Mouse (Mus musculus) ovary, adult 18-20 months (tissue): Measurements from ENCODE around the gene Gmppa.

Source experiments
- DNase-seq: peaks from one replicate; pipeline ENCODE4 v3.0.0; 2022; ENCODE audit warnings: low spot score, mixed read lengths

Gmppa gene

GRCm38 (mm10) chr1:75435475-75436328 is at the start of gene Gmppa:
Gene Gmppa, plus strand, starts transcription at chr1:75435930.
- DNase-seq = peak; percentile 71

- DNase-seq = no peak
Observed at GRCm38 (mm10) chr1:75386149-75386548, 49.6 kb upstream of the Gmppa start.

- no peak for DNase-seq
Observed at GRCm38 (mm10) chr1:75387469-75387928, 48.2 kb upstream of the Gmppa start.

GRCm38 (mm10) chr1:75387929-75388897 is 47.5 kb upstream of the Gmppa start:
- DNase-seq = no peak

GRCm38 (mm10) chr1:75388898-75389515 is 46.7 kb upstream of the Gmppa start:
- DNase-seq = no peak

GRCm38 (mm10) chr1:75393139-75393538 is 42.6 kb upstream of the Gmppa start:
- DNase-seq = no peak

- DNase-seq = no peak
Observed at GRCm38 (mm10) chr1:75393846-75394245, 41.9 kb upstream of the Gmppa start.

GRCm38 (mm10) chr1:75398761-75399402 is 36.8 kb upstream of the Gmppa start:
- peak; percentile 72 for DNase-seq

DNA sequence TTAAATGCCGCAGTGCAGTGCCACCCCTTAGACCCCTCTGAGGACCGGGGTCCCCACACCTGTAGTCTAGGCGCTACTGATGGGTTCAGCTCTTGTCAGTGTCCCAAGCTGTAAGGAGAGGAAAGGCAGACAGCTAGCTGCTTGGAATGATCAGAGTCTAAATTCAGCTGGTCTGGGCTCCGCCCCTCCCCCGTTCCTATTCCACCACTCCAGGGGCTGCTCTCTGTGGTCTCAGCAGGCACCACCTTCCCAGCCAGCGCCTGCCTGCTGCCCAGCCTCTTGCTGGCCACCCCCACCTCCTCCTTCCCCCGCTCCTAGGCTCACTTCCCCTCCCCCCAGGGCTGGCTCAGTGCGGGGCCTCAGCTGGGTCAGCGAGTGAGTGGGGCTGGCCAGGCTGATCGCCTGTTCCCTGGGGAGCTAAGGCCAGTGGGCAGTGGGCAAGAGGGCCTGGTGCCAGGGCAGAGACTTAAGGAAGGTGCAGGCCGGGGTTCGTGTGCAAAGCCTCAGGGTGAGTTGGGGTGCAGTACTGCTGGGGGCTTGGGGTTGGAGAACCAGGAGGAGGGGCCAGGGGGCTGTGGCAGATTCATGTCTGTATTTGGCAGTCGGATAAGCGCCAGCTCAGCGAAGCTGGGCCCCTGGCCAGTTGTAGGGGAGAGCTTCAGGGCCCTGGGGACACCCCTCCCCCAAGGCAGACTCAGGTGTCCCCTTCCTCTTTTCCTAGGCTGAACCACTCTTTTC is 35.8 kb upstream of the Gmppa start:
- DNase-seq = peak; percentile 41

DNA sequence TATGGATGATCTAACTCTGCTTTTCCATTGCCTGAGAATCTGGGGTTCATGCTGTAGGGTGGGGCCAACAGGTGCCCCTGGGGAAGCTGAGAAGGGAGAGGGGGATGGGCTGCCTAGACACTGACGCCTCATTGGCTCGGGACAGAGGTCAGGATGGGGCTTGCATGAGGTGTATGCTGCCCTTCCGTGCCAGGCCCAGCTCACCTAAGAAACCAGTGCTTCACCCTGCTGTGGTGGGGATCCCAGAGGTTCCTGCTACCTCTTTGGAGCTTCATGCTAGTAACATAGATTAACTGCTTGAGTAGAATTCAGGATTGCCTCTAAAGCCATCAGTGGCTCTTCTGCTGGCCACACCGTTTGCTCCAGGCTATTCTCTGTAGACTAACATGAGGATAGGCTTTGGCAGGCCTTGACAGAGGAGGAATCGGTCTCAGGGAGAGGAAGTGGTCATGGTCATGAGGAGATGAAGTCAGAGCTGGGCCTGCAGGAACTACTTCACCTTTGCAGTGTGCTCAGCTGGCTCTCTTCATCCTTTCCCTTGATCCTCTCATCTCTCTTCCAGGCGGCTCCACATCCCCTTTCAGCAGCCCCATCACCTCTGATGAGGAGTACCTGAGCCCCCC is 35.1 kb upstream of the Gmppa start:
- no peak for DNase-seq

- no peak for DNase-seq
Observed at GRCm38 (mm10) chr1:75405547-75405946, 30.2 kb upstream of the Gmppa start.

DNA sequence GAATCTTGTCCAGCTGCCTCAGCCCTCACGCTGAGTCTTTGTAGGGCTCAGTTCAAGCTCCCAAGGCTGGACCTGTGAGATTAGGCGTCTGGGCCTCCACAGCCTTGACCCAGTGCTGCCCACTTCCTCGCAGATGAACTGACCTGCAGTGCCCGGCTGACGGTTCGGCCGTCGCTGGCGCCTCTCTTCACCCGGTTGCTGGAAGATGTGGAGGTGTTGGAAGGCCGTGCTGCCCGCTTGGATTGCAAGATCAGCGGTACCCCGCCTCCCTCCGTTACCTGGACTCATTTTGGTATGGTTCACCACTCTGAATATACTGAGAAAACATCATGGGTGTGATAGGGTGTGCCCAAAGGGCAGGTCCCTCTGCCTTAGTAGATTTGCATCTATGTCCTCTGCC is 29.6 kb upstream of the Gmppa start:
- DNase-seq = no peak

DNA sequence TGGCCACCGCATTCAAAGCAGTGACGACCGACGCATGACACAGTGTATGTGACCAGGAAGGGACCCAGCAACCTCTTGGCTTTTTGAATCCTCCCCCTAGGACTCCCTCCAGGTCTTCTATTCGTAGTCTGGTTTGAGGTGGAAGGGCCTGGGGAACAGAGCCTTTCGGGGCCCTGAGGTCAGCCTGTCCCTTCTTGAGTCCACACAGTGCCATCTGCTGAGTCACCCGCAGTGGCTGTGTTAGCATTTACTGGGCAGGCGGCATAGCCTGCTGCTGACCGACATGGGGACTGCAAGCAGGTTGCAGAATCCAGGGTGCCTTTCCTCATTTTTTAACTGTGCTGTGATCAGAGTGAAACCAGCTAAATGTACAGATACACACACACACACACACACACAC is 28.7 kb upstream of the Gmppa start:
- DNase-seq = no peak

GRCm38 (mm10) chr1:75408210-75408609 is 27.5 kb upstream of the Gmppa start:
- no peak for DNase-seq

DNA sequence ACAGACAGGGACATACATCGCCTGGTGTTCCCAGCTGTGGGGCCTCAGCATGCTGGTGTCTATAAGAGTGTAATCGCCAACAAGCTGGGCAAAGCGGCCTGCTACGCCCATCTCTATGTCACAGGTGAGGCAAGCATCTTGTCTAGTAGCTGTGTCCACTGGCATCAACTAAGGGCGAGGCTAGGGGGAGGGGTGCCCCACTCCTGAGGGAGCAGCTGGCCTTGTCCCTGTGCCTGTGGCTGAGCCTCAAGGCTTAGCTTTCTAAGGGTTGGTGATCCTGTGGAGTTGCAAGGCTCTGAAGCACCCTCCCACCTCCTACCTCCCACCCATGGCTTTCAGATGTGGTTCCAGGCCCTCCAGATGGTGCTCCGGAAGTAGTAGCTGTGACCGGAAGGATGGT is 25.8 kb upstream of the Gmppa start:
- DNase-seq = no peak

- DNase-seq = no peak
Observed at GRCm38 (mm10) chr1:75412196-75412595, 23.5 kb upstream of the Gmppa start.

DNA sequence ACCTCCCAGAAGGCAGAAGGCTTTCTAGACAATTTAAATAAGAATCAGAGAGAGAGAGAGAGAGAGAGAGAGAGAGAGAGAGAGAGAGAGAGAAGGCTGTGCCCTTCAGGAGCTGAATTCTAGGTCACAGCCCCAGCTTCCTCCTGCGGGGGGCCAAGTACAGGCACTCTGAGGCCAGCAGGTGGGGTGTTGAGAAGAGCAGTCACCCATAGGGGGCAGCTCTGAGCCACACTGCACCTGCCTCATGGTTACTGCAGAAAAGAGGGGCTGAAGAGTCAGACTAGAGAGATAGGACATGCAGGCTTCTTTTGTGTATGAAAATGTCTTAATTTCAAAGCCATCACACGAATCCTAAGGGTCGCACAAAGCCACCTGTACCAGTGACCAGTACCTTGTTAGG is 22.0 kb upstream of the Gmppa start:
- no peak for DNase-seq

DNA sequence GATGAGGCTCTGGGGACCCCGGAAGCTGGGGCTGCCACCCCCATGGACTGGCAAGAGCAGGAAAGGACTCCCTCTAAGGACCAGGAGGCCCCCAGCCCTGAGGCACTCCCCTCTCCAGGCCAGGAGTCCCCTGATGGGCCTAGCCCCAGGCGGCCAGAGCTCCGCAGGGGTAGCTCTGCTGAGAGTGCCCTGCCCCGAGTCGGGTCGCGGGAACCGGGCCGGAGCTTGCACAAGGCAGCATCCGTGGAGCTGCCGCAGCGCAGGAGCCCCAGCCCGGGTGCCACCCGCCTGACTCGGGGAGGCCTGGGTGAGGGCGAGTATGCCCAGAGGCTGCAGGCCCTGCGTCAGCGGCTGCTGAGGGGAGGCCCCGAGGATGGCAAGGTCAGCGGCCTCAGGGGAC is 13.9 kb upstream of the Gmppa start:
- DNase-seq = no peak

DNA sequence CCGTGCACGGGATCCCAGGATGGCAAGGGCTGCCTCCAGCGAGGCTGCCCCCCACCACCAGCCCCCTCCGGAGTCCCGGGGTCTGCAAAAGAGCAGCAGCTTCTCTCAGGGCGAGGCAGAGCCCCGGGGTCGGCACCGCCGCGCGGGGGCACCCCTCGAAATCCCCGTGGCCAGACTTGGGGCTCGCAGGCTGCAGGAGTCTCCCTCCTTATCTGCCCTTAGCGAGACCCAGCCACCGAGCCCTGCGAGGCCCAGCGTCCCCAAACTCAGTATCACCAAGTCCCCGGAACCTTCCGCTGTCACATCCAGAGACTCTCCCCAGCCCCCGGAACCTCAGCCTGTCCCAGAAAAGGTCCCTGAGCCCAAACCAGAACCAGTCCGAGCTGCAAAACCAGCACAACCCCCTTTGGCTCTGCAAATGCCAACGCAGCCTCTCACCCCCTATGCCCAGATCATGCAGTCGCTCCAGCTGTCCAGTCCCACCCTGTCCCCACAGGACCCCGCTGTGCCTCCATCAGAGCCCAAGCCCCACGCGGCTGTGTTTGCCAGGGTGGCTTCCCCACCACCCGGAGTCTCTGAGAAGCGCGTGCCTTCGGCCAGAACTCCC is 13.4 kb upstream of the Gmppa start:
- DNase-seq = no peak

DNA sequence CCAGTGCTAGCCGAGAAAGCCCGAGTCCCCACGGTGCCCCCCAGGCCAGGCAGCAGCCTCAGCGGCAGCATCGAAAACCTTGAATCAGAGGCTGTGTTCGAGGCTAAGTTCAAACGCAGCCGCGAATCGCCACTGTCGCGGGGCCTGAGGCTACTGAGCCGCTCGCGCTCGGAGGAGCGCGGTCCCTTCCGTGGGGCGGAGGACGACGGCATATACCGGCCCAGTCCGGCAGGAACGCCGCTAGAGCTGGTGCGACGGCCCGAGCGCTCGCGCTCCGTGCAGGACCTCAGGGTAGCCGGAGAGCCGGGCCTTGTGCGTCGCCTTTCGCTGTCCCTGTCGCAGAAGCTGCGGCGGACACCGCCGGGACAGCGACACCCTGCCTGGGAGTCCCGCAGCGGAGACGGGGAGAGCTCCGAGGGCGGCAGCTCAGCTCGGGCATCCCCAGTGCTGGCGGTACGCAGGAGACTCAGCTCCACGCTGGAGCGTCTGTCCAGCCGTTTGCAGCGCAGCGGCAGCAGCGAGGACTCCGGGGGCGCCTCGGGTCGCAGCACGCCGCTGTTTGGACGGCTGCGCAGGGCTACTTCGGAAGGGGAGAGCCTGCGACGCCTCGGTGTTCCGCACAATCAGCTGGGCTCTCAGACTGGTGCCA is 12.8 kb upstream of the Gmppa start:
- DNase-seq = no peak
